8 mouse cellular contexts compared by ENCODE assay signal in the genomic region with DNA sequence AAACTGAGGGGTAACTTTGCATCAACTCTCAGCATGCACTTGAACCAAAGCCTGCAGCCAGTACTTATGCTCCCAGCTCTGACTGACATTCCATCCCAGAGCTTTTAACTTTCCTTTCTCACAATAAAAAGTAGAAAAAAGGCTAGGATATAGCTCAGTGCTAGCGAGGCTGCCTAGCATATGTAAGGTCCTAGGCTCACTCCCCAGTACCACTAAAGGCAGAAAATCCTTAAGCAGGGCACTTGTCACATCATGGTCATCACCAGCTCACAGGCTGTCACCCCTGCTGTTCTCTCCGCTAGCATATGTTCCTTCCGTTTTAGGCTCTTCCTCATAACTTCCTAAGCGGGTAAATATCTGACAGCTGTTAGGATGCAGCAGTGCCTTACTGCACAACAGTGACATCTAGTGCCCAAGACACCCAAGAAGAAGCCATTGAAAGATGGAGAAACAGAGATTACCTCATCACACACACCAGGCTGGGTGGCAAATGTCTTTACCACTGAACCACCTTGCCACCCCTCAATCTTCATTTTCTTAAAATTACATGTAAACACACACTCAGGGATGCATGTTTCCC. TPM values are rescaled to one million over a fixed set of nuclear protein-coding genes. Genes with fewer than 3 reads are reported as not detected.
DNase-seq lines count a peak whose midpoint lies in the region; ATAC-seq and TF ChIP-seq lines count a peak whose summit lies in the region.

No protein-coding gene starts in this region.

- H3K36me3 ChIP-seq in forebrain, embryonic 12.5 days (replicated peaks) = peaks cover 81% of the 10 kb centered on the region
- peaks cover 3% of the 10 kb centered on the region; the same call in 1 of the 2 replicates for H3K36me3 ChIP-seq in forebrain, embryonic 11.5 days (ENCODE audit: control insufficient read depth, insufficient read depth, low read length)
- peaks cover 79% of the 10 kb centered on the region for H3K36me3 ChIP-seq in midbrain, embryonic 13.5 days
- peaks cover 22% of the 10 kb centered on the region for H3K36me3 ChIP-seq in stomach, postnatal 0 days (ENCODE audit: control insufficient read depth, insufficient read depth, low read length)

- intact Hi-C loops in heart, postnatal 14 days (cut with DNase I) = loop anchor here (1.0 to 10.0 kb wide), 3 partner anchors 56 to 240 kb away; no protein-coding TSS in a partner anchor

- H3K27me3 ChIP-seq in forebrain, embryonic 12.5 days = no peaks in the 10 kb centered on the region
- no peaks in the 10 kb centered on the region for H3K27me3 ChIP-seq in forebrain, embryonic 11.5 days (ENCODE audit: control insufficient read depth, insufficient read depth, low read length)
- H3K27me3 ChIP-seq in midbrain, embryonic 13.5 days = no peaks in the 10 kb centered on the region
- no peaks in the 10 kb centered on the region for H3K27me3 ChIP-seq in stomach, postnatal 0 days (ENCODE audit: control insufficient read depth, insufficient read depth, low read length)

- ATAC-seq in forebrain, embryonic 12.5 days (ENCODE audit: low FRiP score) = peak; percentile 61; the same call in 1 of the 2 replicates
- ATAC-seq in forebrain, embryonic 11.5 days (replicated peaks; ENCODE audit: low FRiP score) = no peak
- peak; percentile 62; the same call in 1 of the 2 replicates for ATAC-seq in midbrain, embryonic 13.5 days
- ATAC-seq in stomach, postnatal 0 days (ENCODE audit: low FRiP score, low TSS enrichment) = 0 out of 2 replicates have a peak, but pooled peaks have one; percentile 26

- no peak overlapping the region for H3K27ac ChIP-seq in forebrain, embryonic 12.5 days
- no peak overlapping the region for H3K27ac ChIP-seq in forebrain, embryonic 11.5 days (ENCODE audit: low read depth, low read length)
- H3K27ac ChIP-seq in midbrain, embryonic 13.5 days = no peak overlapping the region
- H3K27ac ChIP-seq in stomach, postnatal 0 days (replicated peaks) = no peak overlapping the region

- peaks cover 2% of the 10 kb centered on the region; the same call in 1 of the 2 replicates for H3K4me1 ChIP-seq in forebrain, embryonic 12.5 days
- no peaks in the 10 kb centered on the region for H3K4me1 ChIP-seq in forebrain, embryonic 11.5 days (replicated peaks; ENCODE audit: control insufficient read depth, insufficient read depth, low read length)
- H3K4me1 ChIP-seq in midbrain, embryonic 13.5 days (replicated peaks) = no peaks in the 10 kb centered on the region
- no peaks in the 10 kb centered on the region for H3K4me1 ChIP-seq in stomach, postnatal 0 days (replicated peaks; ENCODE audit: control insufficient read depth, insufficient read depth)

- TF ChIP-seq CTCF in stomach, postnatal 0 days (IDR thresholded peaks at IDR 0.05; ENCODE audit: low read depth) = peak; percentile 87

- H3K4me3 ChIP-seq in forebrain, embryonic 12.5 days (replicated peaks) = no peak overlapping the region
- H3K4me3 ChIP-seq in forebrain, embryonic 11.5 days (ENCODE audit: low read depth, low read length) = no peak overlapping the region
- no peak overlapping the region for H3K4me3 ChIP-seq in midbrain, embryonic 13.5 days (replicated peaks)
- no peak overlapping the region for H3K4me3 ChIP-seq in stomach, postnatal 0 days (ENCODE audit: low read depth, low read length)

- H3K9ac ChIP-seq in forebrain, embryonic 12.5 days = no peak overlapping the region
- no peak overlapping the region for H3K9ac ChIP-seq in forebrain, embryonic 11.5 days (ENCODE audit: low read length)
- H3K9ac ChIP-seq in midbrain, embryonic 13.5 days (replicated peaks) = no peak overlapping the region
- no peak overlapping the region for H3K9ac ChIP-seq in stomach, postnatal 0 days (ENCODE audit: low read length)

- no peak for DNase-seq in forebrain, embryonic 11.5 days (ENCODE audit: low spot score)
- peak; percentile 87 for DNase-seq in 416B (ENCODE audit: low read depth)
- peak; percentile 23 for DNase-seq in adrenal gland, postnatal 25 days
- DNase-seq in heart, postnatal 14 days = peak; percentile 35 to 54
- DNase-seq in layer of hippocampus, adult 9-11 months = peak; percentile 69
- peak; percentile 15 for DNase-seq in stomach, postnatal 0 days (ENCODE audit: low spot score)

- H3K9me3 ChIP-seq in forebrain, embryonic 12.5 days = no peaks in the 10 kb centered on the region
- H3K9me3 ChIP-seq in forebrain, embryonic 11.5 days (ENCODE audit: control insufficient read depth, low read length) = no peaks in the 10 kb centered on the region
- H3K9me3 ChIP-seq in midbrain, embryonic 13.5 days = no peaks in the 10 kb centered on the region
- no peaks in the 10 kb centered on the region for H3K9me3 ChIP-seq in stomach, postnatal 0 days (ENCODE audit: control insufficient read depth, low read length)

- no peak for TF ChIP-seq EP300 in stomach, postnatal 0 days (optimal IDR thresholded peaks at IDR 0.05)

- H3K4me2 ChIP-seq in forebrain, embryonic 12.5 days = no peak overlapping the region
- no peak overlapping the region for H3K4me2 ChIP-seq in forebrain, embryonic 11.5 days (ENCODE audit: low read depth, low read length, severe bottlenecking)
- H3K4me2 ChIP-seq in midbrain, embryonic 13.5 days (replicated peaks) = no peak overlapping the region
- no peak overlapping the region for H3K4me2 ChIP-seq in stomach, postnatal 0 days (replicated peaks; ENCODE audit: low read depth)

- WGBS in forebrain, embryonic 12.5 days = 49% methylated on average over 4 of the region's 4 CpGs
- WGBS in forebrain, embryonic 11.5 days = 61% methylated on average over 4 of the region's 4 CpGs
- WGBS in midbrain, embryonic 13.5 days = 40% methylated on average over 4 of the region's 4 CpGs
- WGBS in stomach, postnatal 0 days = 45% methylated on average over 4 of the region's 4 CpGs

RNA-seq across cellular contexts. Expression of a gene that starts 17.4 kb away (rescaled TPM):
- 53.4 and 54.7 TPM in 2 replicates for polyA plus RNA-seq in forebrain, embryonic 12.5 days (2016; fragmentation: Nextera tagmentation; extraction: Ambion mirVana)
- polyA plus RNA-seq in forebrain, embryonic 11.5 days (2014; fragmentation: Nextera tagmentation; extraction: Ambion mirVana) = 53.4 and 55.2 TPM in 2 replicates
- total RNA-seq in adrenal gland, postnatal 25 days (2021) = 22.6 and 23.0 TPM in 2 replicates
- total RNA-seq in heart, postnatal 14 days (2021) = 10 to 100 TPM; 12.9 to 14.9 TPM
- polyA plus RNA-seq in midbrain, embryonic 13.5 days (2015; fragmentation: Nextera tagmentation; extraction: Ambion mirVana) = 56.6 and 57.3 TPM in 2 replicates
- 15.2 and 16.1 TPM in 2 replicates for polyA plus RNA-seq in stomach, postnatal 0 days (2015; fragmentation: Nextera tagmentation; extraction: Ambion mirVana)

RNA-seq across cellular contexts. Expression of a gene that starts 17.5 kb away (rescaled TPM):
- 116 and 122 TPM in 2 replicates for polyA plus RNA-seq in forebrain, embryonic 12.5 days (2016; fragmentation: Nextera tagmentation; extraction: Ambion mirVana)
- 102 and 108 TPM in 2 replicates for polyA plus RNA-seq in forebrain, embryonic 11.5 days (2014; fragmentation: Nextera tagmentation; extraction: Ambion mirVana)
- 39.8 and 49.6 TPM in 2 replicates for total RNA-seq in adrenal gland, postnatal 25 days (2021)
- 10 to 100 TPM; 18.7 to 20.4 TPM for total RNA-seq in heart, postnatal 14 days (2021)
- 96.4 and 106 TPM in 2 replicates for polyA plus RNA-seq in midbrain, embryonic 13.5 days (2015; fragmentation: Nextera tagmentation; extraction: Ambion mirVana)
- 42.0 and 44.7 TPM in 2 replicates for polyA plus RNA-seq in stomach, postnatal 0 days (2015; fragmentation: Nextera tagmentation; extraction: Ambion mirVana)

RNA-seq across cellular contexts. Expression of a gene that starts 51.5 kb away (rescaled TPM):
- 18.2 and 18.5 TPM in 2 replicates for polyA plus RNA-seq in forebrain, embryonic 12.5 days (2016; fragmentation: Nextera tagmentation; extraction: Ambion mirVana)
- polyA plus RNA-seq in forebrain, embryonic 11.5 days (2014; fragmentation: Nextera tagmentation; extraction: Ambion mirVana) = 19.9 and 23.1 TPM in 2 replicates
- 19.4 and 23.2 TPM in 2 replicates for total RNA-seq in adrenal gland, postnatal 25 days (2021)
- total RNA-seq in heart, postnatal 14 days (2021) = 1 to 10 TPM; 5.3 to 5.8 TPM
- 9.8 and 12.3 TPM in 2 replicates for polyA plus RNA-seq in midbrain, embryonic 13.5 days (2015; fragmentation: Nextera tagmentation; extraction: Ambion mirVana)
- polyA plus RNA-seq in stomach, postnatal 0 days (2015; fragmentation: Nextera tagmentation; extraction: Ambion mirVana) = 6.2 and 7.9 TPM in 2 replicates
